Mouse (Mus musculus): Measurements from ENCODE around the gene 4930583I09Rik. TPM values are rescaled to one million over a fixed set of nuclear protein-coding genes. Genes with fewer than 3 reads are reported as not detected.

Gene 4930583I09Rik
- polyA plus RNA-seq, 1 experiment from 2014 or later = not detected

- H3K4me2 ChIP-seq = no peak overlapping the region
- H3K9me3 ChIP-seq (replicated peaks; ENCODE audit: control insufficient read depth, low read length) = no peaks in the 10 kb centered on the region
- no peak for ATAC-seq (replicated peaks; ENCODE audit: insufficient number of reproducible peaks, low FRiP score, low TSS enrichment)
- no peak overlapping the region for H3K9ac ChIP-seq (ENCODE audit: low read depth, low read length)
- H3K27ac ChIP-seq (ENCODE audit: low read depth, low read length) = no peak overlapping the region
- no peaks in the 10 kb centered on the region for H3K36me3 ChIP-seq (ENCODE audit: control insufficient read depth, insufficient read depth, low read length)
- H3K27me3 ChIP-seq (ENCODE audit: control insufficient read depth, insufficient read depth, low read length) = no peaks in the 10 kb centered on the region; the same call in 1 of the 2 replicates
- no peak overlapping the region for H3K4me3 ChIP-seq (ENCODE audit: low read depth, low read length)
- WGBS (ENCODE audit: insufficient replicate concordance) = 77% methylated on average over 13 of the region's 13 CpGs
- peaks cover 5% of the 10 kb centered on the region; the same call in 1 of the 2 replicates for H3K4me1 ChIP-seq (ENCODE audit: control insufficient read depth, insufficient read depth, low read length)
Observed at GRCm38 (mm10) chr17:64788301-64788700, 47.6 kb downstream of the 4930583I09Rik start.

- Histone ChIP-seq H3K36me3 (ENCODE audit: control insufficient read depth, insufficient read depth, low read length) (no peaks in the 10 kb centered on the region), H3K4me3 (ENCODE audit: low read depth, low read length) (no peak overlapping the region), H3K27me3 (ENCODE audit: control insufficient read depth, insufficient read depth, low read length) (no peaks in the 10 kb centered on the region; the same call in 1 of the 2 replicates), H3K27ac (ENCODE audit: low read depth, low read length) (no peak overlapping the region), H3K4me1 (ENCODE audit: control insufficient read depth, insufficient read depth, low read length) (peaks cover 5% of the 10 kb centered on the region; the same call in 1 of the 2 replicates), H3K4me2 (no peak overlapping the region), H3K9ac (ENCODE audit: low read depth, low read length) (no peak overlapping the region), H3K9me3 (replicated peaks; ENCODE audit: control insufficient read depth, low read length) (no peaks in the 10 kb centered on the region)
- no peak for ATAC-seq (replicated peaks; ENCODE audit: insufficient number of reproducible peaks, low FRiP score, low TSS enrichment)
- WGBS (ENCODE audit: insufficient replicate concordance) = 39% methylated on average over 1 of the region's 1 CpGs
Observed at GRCm38 (mm10) chr17:64785961-64786360, 49.9 kb downstream of the 4930583I09Rik start.

Other genes starting within 250 kb of the 4930583I09Rik start
- gene Man2a1, start 235.3 kb downstream of the 4930583I09Rik start, polyA plus RNA-seq (2014; fragmentation: Nextera tagmentation; extraction: Ambion mirVana) = 4.1 and 4.9 TPM in 2 replicates